Mouse (Mus musculus) testis, adult 2 months (tissue): ENCODE results near the gene Milr1.

Experiments used
- CTCF ChIP-seq: fragments of 200-500 bp; IDR thresholded peaks from 2 replicates; pipeline ENCODE4 v1.5.1; 2012; ENCODE audit warnings: low read depth, mild to moderate bottlenecking, inconsistent platforms, low read length, moderate library complexity; ENCODE audit not compliant: control insufficient read depth, insufficient read depth, insufficient replicate concordance
- POLR2A ChIP-seq: fragments of 200-500 bp; IDR thresholded peaks from 2 replicates; pipeline ENCODE4 v1.6.1; 2012; ENCODE audit warnings: low read depth, mild to moderate bottlenecking, inconsistent platforms, low read length, moderate library complexity; ENCODE audit not compliant: control insufficient read depth

GRCm38 (mm10) chr11:106741826-106742225, 9.2 kb upstream of the Milr1 start:
- TF ChIP-seq POLR2A (no peak), CTCF (no peak)
